Mouse (Mus musculus) MEL (cell line): ENCODE measurements around the gene Prss28.

ENCODE experiments used
- BHLHE40 ChIP-seq: IDR thresholded peaks from 2 replicates; pipeline ENCODE4 v1.6.1; 2012; ENCODE audit warnings: low read depth, mild to moderate bottlenecking, inconsistent platforms, low read length, improper control_type of control experiment, borderline replicate concordance
- CHD2 ChIP-seq: IDR thresholded peaks from 2 replicates; pipeline ENCODE4 v1.6.1; 2011; ENCODE audit warnings: low read length, improper control_type of control experiment
- CTCF ChIP-seq, 3 experiments: IDR thresholded peaks in 2 of 3; conservative IDR thresholded peaks in 1 of 3; 2 replicates each; pipeline ENCODE4 v1.5.1; 2011 to 2012; ENCODE audit warnings: low read length in 3 of 3, low read depth in 2 of 3, mild to moderate bottlenecking in 2 of 3, improper control_type of control experiment in 1 of 3, inconsistent platforms in 1 of 3, mixed read lengths in 1 of 3, moderate library complexity in 1 of 3; ENCODE audit not compliant: control insufficient read depth in 1 of 3, insufficient read depth in 1 of 3, poor library complexity in 1 of 3, severe bottlenecking in 1 of 3
- E2F4 ChIP-seq: IDR thresholded peaks from 2 replicates; pipeline ENCODE4 v1.6.1; 2011; ENCODE audit warnings: low read depth, low read length, improper control_type of control experiment, borderline replicate concordance
- EP300 ChIP-seq, 2 experiments: IDR thresholded peaks; 2 replicates each; pipeline ENCODE4 v1.6.1; 2011; ENCODE audit warnings: improper control_type of control experiment in 2 of 2, low read length in 2 of 2, low read depth in 1 of 2, mild to moderate bottlenecking in 1 of 2
- GATA1 ChIP-seq: IDR thresholded peaks from 2 replicates; pipeline ENCODE4 v1.6.1; 2011; ENCODE audit warnings: low read depth, low read length, improper control_type of control experiment
- MAZ ChIP-seq: IDR thresholded peaks from 2 replicates; pipeline ENCODE4 v1.6.1; 2012; ENCODE audit warnings: low read depth, mild to moderate bottlenecking, inconsistent platforms, low read length, improper control_type of control experiment
- MYC ChIP-seq: IDR thresholded peaks from 2 replicates; pipeline ENCODE4 v1.6.1; 2011; ENCODE audit warnings: low read depth, mild to moderate bottlenecking, low read length, improper control_type of control experiment, moderate library complexity
- POLR2A ChIP-seq, 2 experiments: IDR thresholded peaks; 2 replicates each; pipeline ENCODE4 v1.6.1; 2011 to 2012; ENCODE audit warnings: low read length in 2 of 2, mild to moderate bottlenecking in 2 of 2, control low read depth in 1 of 2, improper control_type of control experiment in 1 of 2, low read depth in 1 of 2, moderate library complexity in 1 of 2; ENCODE audit not compliant: control insufficient read depth in 1 of 2, insufficient read depth in 1 of 2, poor library complexity in 1 of 2
- RCOR1 ChIP-seq: IDR thresholded peaks from 2 replicates; pipeline ENCODE4 v1.6.1; 2012; ENCODE audit warnings: low read depth, mild to moderate bottlenecking, inconsistent platforms, low read length, improper control_type of control experiment
- SIN3A ChIP-seq: IDR thresholded peaks from 2 replicates; pipeline ENCODE4 v1.6.1; 2012; ENCODE audit warnings: low read length, improper control_type of control experiment, inconsistent platforms
- TAL1 ChIP-seq: IDR thresholded peaks from 2 replicates; pipeline ENCODE4 v1.6.1; 2012; ENCODE audit warnings: mild to moderate bottlenecking, inconsistent platforms, low read length, moderate library complexity, mixed read lengths
- USF2 ChIP-seq, 2 experiments: IDR thresholded peaks; 2 replicates each; pipeline ENCODE4 v1.6.1; 2011 to 2012; ENCODE audit warnings: improper control_type of control experiment in 2 of 2, low read length in 2 of 2, borderline replicate concordance in 1 of 2, inconsistent platforms in 1 of 2, low read depth in 1 of 2, mild to moderate bottlenecking in 1 of 2; ENCODE audit not compliant: insufficient read depth in 1 of 2
- ZNF384 ChIP-seq: IDR thresholded peaks from 2 replicates; pipeline ENCODE4 v1.6.1; 2012; ENCODE audit warnings: low read depth, mild to moderate bottlenecking, inconsistent platforms, low read length, improper control_type of control experiment

DNA sequence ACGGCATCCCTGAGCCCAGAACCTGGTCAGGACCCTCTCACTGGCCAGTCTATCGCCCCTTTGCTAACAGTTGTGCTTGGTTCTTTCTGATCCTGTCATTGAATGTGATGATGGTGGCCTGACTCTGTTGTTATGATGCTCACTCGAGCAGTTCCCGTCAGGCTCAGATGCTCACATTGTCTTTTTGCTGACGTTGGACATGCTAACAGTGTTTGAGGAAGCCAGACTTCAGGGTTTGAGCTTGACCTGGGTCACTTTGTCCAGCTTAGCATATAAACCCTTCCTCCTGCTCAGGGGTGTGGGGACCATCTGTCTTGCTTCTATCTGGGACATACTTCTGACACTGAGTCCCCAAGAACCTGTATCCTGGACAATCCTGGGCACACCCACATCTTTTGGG, 9.9 kb downstream of the Prss28 start, which contains the start of gene Prss29:
- TF ChIP-seq E2F4 (no peak), CTCF (IDR thresholded peaks at IDR 0.05 in 2 of 3, conservative IDR thresholded peaks at IDR 0.05 in 1 of 3; ENCODE audit: control insufficient read depth in 1 of 3, insufficient read depth in 1 of 3, low read depth in 2 of 3, low read length in 3 of 3, poor library complexity in 1 of 3, severe bottlenecking in 1 of 3) (no peak), GATA1 (no peak), RCOR1 (no peak), TAL1 (no peak), USF2 (IDR thresholded peaks at IDR 0.05; ENCODE audit: borderline replicate concordance in 1 of 2, insufficient read depth in 1 of 2, low read depth in 1 of 2, low read length in 2 of 2) (no peak), POLR2A (IDR thresholded peaks at IDR 0.05; ENCODE audit: control insufficient read depth in 1 of 2, insufficient read depth in 1 of 2, low read depth in 1 of 2, low read length in 2 of 2, poor library complexity in 1 of 2) (no peak), BHLHE40 (no peak), ZNF384 (no peak), MAZ (no peak), CHD2 (no peak), SIN3A (no peak), EP300 (IDR thresholded peaks at IDR 0.05; ENCODE audit: low read depth in 1 of 2, low read length in 2 of 2) (no peak), MYC (no peak)
